Mouse (Mus musculus) heart, embryonic 11.5 days (tissue): Measurements from ENCODE around the gene Jmjd1c. TPM values are rescaled to one million over a fixed set of nuclear protein-coding genes. Genes with fewer than 3 reads are reported as not detected.

Source experiments
- ATAC-seq: fragments of 200-750 bp; cut with Nextera tagmentation; replicated peaks from 2 replicates; pipeline ENCODE4 v1.8.0; 2017; ENCODE audit warnings: moderate library complexity; ENCODE audit not compliant: insufficient number of reproducible peaks, low FRiP score, low TSS enrichment
- H3K27ac ChIP-seq: fragments of 300-500 bp; sonication (generic); 2 replicates; pipeline ENCODE4 v1.5.1; 2014; ENCODE audit warnings: mild to moderate bottlenecking, low read depth, low read length
- H3K27me3 ChIP-seq: fragments of 300-500 bp; sonication (generic); 2 replicates; pipeline ENCODE4 v1.6.1; 2014; ENCODE audit warnings: mild to moderate bottlenecking, low read length, mixed read lengths; ENCODE audit not compliant: control insufficient read depth, insufficient read depth
- H3K36me3 ChIP-seq: fragments of 300-500 bp; sonication (generic); 2 replicates; pipeline ENCODE4 v1.6.1; 2014; ENCODE audit warnings: mild to moderate bottlenecking, low read length, moderate library complexity, mixed read lengths; ENCODE audit not compliant: control insufficient read depth, insufficient read depth
- H3K4me1 ChIP-seq: fragments of 300-500 bp; sonication (generic); 2 replicates; pipeline ENCODE4 v1.6.1; 2014; ENCODE audit warnings: low read length; ENCODE audit not compliant: control insufficient read depth, insufficient read depth
- H3K4me2 ChIP-seq: fragments of 300-500 bp; sonication (generic); 2 replicates; pipeline ENCODE4 v1.6.1; 2014; ENCODE audit warnings: mild to moderate bottlenecking, moderate library complexity
- H3K4me3 ChIP-seq: fragments of 300-500 bp; sonication (generic); 2 replicates; pipeline ENCODE4 v1.5.1; 2014; ENCODE audit warnings: low read depth, low read length
- H3K9ac ChIP-seq: fragments of 300-500 bp; sonication (generic); 2 replicates; pipeline ENCODE4 v1.6.1; 2014; ENCODE audit warnings: mild to moderate bottlenecking, low read depth, low read length, moderate library complexity
- H3K9me3 ChIP-seq: fragments of 300-500 bp; sonication (generic); replicated peaks from 2 replicates; pipeline ENCODE4 v1.6.1; 2016; ENCODE audit warnings: low read length; ENCODE audit not compliant: control insufficient read depth
- WGBS: fragments of 180-500 bp; shearing (Covaris S2); extraction: QIAGEN DNeasy Blood & Tissue Kit; methylation state at CpG from one replicate; pipeline ENCODE4 v1.1.7; 2014; ENCODE audit not compliant: insufficient replicate concordance; 5-methylcytosine and 5-hydroxymethylcytosine counted together
- polyA plus RNA-seq: library from polyadenylated mRNA; unstranded; fragments of >200 nt; fragmentation: Nextera tagmentation; extraction: Ambion mirVana; gene quantifications from 2 replicates; pipeline ENCODE4 v1.2.1, GENCODE M21; 2014

The Jmjd1c gene
- polyA plus RNA-seq, 1 experiment from 2014 or later: 39.5 TPM

DNA sequence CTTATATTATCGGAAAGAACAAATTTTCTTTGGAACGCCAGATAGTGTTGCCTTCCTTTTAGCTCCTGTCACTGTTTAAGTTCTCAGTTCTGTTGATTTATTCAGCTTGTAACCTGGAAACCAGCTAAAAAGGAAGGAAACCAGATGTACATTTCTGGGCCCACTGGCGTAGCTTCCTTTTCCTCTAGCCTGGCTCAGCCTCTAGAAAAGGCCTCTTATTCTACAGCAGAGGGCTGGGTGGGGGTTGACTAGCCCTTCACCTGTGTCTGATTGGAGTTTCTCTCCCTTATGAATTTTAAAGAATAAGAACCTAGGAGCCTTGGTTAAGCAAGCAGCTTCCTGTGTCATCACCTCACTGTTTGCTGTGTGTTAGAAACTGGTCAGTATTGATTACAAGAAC lies 86.7 kb downstream of the Jmjd1c start:
- 62% methylated on average over 3 of the region's 3 CpGs for WGBS
- Histone ChIP-seq H3K36me3 (no peaks in the 10 kb centered on the region), H3K9me3 (no peaks in the 10 kb centered on the region), H3K9ac (no peak overlapping the region), H3K4me2 (no peak overlapping the region), H3K27ac (peak overlapping the region; percentile 1; the same call in 1 of the 2 replicates), H3K4me3 (no peak overlapping the region), H3K27me3 (no peaks in the 10 kb centered on the region), H3K4me1 (0 out of 2 replicates have a peak, but pooled peaks cover 2% of the 10 kb centered on the region)
- ATAC-seq: no peak

DNA sequence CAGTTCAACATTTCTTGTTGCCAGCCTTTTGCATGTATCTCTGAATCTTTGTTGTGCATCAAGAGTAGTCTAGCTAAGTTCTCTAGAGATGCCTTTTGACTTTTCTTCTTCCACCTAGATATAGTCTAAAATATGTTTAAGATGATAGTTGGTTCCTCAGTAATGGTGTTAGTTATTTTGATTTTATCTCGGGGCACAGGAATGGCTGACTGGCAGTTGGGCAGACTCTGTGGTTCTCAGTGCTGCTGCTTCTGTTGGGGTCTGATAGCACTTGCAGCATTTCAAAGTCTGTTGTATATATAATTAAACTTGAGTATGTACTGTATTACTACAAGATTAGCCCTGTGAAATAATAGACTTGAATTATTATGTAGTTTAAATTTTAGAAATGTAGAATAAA lies 87.2 kb downstream of the Jmjd1c start:
- Histone ChIP-seq H3K9me3 (no peaks in the 10 kb centered on the region), H3K4me3 (no peak overlapping the region), H3K27ac (peak overlapping the region; percentile 1; the same call in 1 of the 2 replicates), H3K4me2 (no peak overlapping the region), H3K27me3 (no peaks in the 10 kb centered on the region), H3K9ac (no peak overlapping the region), H3K4me1 (0 out of 2 replicates have a peak, but pooled peaks cover 2% of the 10 kb centered on the region), H3K36me3 (no peaks in the 10 kb centered on the region)
- ATAC-seq: no peak
- WGBS: 61% methylated on average over 1 of the region's 1 CpGs

DNA sequence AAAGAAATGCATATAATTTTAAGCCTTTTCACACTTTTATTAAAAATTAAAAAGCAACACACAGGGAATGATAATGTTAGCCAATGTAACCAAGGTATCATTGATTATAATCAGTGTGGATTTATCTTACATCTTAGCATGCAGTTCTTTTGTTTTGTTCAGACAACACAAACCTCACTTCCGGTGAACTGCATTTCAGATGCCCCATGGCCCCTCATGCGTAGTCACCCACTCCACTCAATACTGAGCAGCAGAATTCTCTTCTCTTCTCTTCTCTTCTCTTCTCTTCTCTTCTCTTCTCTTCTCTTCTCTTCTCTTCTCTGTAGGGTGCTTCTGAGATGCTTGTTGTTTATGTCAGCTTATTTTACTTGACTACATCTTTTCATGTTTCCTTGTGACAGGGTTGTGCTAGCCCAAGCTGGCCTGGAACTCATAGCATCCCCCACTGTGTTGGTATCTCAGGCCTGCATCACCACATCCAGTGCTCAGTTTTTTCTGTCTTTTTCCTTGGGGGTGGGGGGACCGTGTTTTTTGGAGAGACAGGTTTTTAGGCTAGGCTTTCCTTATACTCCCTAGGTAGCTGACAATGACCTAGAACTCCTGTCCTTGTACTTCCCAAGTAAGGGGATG lies 88.6 kb downstream of the Jmjd1c start:
- ATAC-seq: no peak
- H3K36me3 ChIP-seq: no peaks in the 10 kb centered on the region
- no peaks in the 10 kb centered on the region for H3K27me3 ChIP-seq
- H3K9ac ChIP-seq: no peak overlapping the region
- no peak overlapping the region for H3K27ac ChIP-seq
- no peak overlapping the region for H3K4me3 ChIP-seq
- H3K4me2 ChIP-seq: peak overlapping the region; percentile 1; the same call in 1 of the 2 replicates
- H3K9me3 ChIP-seq: no peaks in the 10 kb centered on the region
- WGBS: 57% methylated on average over 3 of the region's 3 CpGs
- H3K4me1 ChIP-seq: peaks cover 6% of the 10 kb centered on the region

DNA sequence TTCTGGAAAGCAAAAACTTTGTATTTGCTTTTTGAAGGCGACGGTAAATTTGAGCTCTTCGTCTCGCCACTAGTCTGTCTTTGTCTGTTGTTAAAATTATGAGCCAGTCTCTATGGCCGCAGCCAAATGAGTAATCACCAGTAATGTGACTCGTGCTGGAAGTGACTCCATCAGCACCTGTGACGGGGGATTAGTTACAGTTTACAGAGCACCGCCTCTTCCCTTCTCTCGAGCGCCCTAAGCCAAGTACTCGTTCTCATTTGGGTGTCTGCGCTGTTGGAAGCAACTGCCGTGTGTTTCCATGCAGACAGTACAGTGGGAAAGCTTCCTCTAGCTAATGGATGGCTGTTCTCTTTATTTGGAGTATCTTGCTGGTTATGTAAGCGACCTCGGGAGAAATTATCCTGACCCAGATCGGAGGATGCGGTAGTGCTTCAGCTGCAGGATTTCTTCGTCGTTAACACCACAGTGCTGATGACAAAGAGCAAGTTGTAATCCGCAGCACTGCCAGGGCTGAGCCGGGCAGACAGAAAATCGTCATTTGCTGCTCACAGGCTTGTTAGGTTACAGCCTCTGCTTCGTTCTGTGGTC lies 89.7 kb downstream of the Jmjd1c start:
- Histone ChIP-seq H3K27ac (peak overlapping the region; percentile 98), H3K36me3 (no peaks in the 10 kb centered on the region), H3K9me3 (no peaks in the 10 kb centered on the region), H3K9ac (peak overlapping the region; percentile 87), H3K4me3 (peak overlapping the region; percentile 57), H3K27me3 (no peaks in the 10 kb centered on the region), H3K4me1 (peaks cover 6% of the 10 kb centered on the region), H3K4me2 (peak overlapping the region; percentile 72)
- WGBS: under 1% methylated on average over 23 of the region's 23 CpGs
- ATAC-seq: peak; percentile 80

DNA sequence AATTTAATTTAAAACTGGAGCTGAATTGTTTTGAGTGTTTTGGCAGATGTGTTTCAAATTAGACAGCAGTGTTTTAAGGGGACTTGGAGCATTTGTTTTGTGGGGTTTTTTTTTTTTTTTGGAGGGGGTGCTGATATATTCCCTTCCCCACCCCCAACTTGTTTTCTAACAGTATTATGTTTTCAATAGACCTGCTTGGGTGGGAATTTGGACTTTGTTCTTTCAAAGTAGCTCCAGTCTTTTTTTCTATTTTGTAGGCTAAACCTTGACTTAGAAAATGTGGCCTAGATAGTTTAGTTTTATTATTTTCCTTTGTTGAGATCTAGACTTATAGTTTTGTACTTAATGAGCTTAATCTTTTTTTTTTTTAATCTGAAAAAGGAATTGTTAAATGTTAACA lies 90.6 kb downstream of the Jmjd1c start:
- Histone ChIP-seq H3K9me3 (no peaks in the 10 kb centered on the region), H3K27me3 (no peaks in the 10 kb centered on the region), H3K27ac (peak overlapping the region; percentile 98), H3K9ac (peak overlapping the region; percentile 76; the same call in 1 of the 2 replicates), H3K4me3 (peak overlapping the region; percentile 57), H3K36me3 (no peaks in the 10 kb centered on the region), H3K4me2 (peak overlapping the region; percentile 72), H3K4me1 (peaks cover 6% of the 10 kb centered on the region)
- ATAC-seq: no peak

DNA sequence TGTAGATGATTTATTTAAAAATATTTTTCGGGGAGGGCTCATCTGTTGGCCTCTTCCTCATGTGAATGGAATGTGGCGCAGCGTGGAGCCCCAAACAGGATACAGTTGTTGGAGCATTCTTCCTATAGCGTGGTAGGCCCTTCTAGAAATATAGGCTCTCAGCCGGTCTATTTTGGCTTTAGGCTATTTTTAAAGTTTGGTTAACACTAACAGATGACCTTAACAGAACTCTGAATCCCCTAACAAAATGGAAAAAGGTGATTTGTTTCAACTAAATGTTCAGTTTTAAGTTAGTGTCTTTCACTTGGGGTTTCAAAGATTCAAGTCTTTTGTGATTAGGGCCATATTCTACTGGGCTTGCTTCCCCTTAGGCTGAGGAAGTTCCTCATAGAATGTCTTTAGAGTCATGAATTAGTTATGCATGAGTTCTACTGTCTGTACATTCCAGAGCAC lies 91.1 kb downstream of the Jmjd1c start:
- peak overlapping the region; percentile 76 for H3K9ac ChIP-seq
- 4% methylated on average over 5 of the region's 5 CpGs for WGBS
- no peaks in the 10 kb centered on the region for H3K36me3 ChIP-seq
- H3K4me3 ChIP-seq: peak overlapping the region; percentile 57
- no peaks in the 10 kb centered on the region for H3K9me3 ChIP-seq
- H3K4me1 ChIP-seq: peaks cover 6% of the 10 kb centered on the region
- no peaks in the 10 kb centered on the region for H3K27me3 ChIP-seq
- no peak for ATAC-seq
- peak overlapping the region; percentile 98 for H3K27ac ChIP-seq
- H3K4me2 ChIP-seq: peak overlapping the region; percentile 72

DNA sequence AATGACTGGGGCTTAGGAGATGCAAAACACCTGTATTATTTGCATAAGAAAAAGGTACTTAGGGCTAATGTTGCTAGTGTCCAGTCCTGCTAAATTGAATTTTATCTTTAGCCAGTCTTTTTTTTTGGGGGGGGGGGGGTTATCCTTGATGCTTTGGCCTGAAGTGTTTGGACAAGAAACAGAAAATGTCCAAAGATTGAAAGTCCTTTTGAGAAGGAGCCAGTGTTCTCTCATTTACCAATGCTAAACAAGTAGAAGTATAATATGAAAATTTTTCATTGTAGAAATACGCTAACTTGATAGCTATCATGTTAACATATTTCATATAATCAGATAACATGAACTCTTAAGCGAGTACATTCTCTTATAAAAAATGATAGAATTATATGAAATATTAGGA lies 92.0 kb downstream of the Jmjd1c start:
- 73% methylated on average over 2 of the region's 2 CpGs for WGBS

DNA sequence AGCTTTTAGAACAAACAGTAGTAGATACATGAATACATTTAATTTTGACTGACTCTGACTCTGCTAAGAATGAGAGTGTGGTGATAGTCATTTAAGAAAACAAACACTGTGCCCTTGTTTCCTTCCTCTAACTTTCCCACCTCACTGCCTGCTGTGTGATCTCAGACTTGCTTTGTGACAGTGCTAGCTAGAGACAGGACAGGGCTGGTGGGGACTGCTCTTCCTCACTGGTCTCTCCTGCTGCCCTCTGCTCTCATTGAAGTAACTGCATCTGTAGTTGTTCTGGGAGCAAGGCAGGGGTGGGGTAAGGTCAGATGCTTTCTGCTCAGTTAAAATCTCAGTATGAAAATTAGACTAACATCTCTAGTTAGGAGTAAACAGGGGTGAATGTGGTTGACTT lies 93.1 kb downstream of the Jmjd1c start:
- Histone ChIP-seq H3K27ac (0 out of 2 replicates have a peak overlapping the region, but pooled peaks have one; percentile 15), H3K9me3 (no peaks in the 10 kb centered on the region), H3K36me3 (no peaks in the 10 kb centered on the region), H3K9ac (no peak overlapping the region), H3K4me2 (peak overlapping the region; percentile 41), H3K4me3 (no peak overlapping the region), H3K27me3 (no peaks in the 10 kb centered on the region), H3K4me1 (peaks cover 8% of the 10 kb centered on the region)
- no peak for ATAC-seq

More for the DNA sequence above, 92.0 kb downstream of the Jmjd1c start:
- H3K27me3 ChIP-seq: no peaks in the 10 kb centered on the region
- H3K4me2 ChIP-seq: peak overlapping the region; percentile 72
- no peaks in the 10 kb centered on the region for H3K9me3 ChIP-seq
- no peak overlapping the region for H3K9ac ChIP-seq
- no peaks in the 10 kb centered on the region for H3K36me3 ChIP-seq
- ATAC-seq: no peak
- peaks cover 6% of the 10 kb centered on the region for H3K4me1 ChIP-seq
- no peak overlapping the region for H3K27ac ChIP-seq
- H3K4me3 ChIP-seq: peak overlapping the region; percentile 57

DNA sequence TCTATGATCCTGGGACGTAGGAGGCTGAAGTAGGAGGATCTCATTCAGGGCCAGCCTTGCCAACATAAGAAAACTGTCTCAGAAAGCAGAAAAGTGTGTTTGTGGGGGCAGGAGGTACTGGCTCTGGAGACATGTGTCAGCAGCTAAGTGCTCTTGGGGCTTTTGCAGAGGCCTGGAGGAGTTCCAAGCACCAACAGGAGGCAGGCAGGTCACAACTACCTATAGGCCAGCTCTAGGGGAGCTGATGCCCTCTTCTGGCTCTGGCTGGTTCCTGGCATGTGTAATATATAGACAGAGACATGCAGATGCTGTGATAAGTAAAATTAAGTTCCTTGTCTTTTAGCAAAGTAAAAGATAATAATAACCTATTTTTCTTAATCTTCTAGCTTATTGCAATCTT lies 94.3 kb downstream of the Jmjd1c start:
- Histone ChIP-seq H3K4me1 (peaks cover 6% of the 10 kb centered on the region), H3K36me3 (no peaks in the 10 kb centered on the region), H3K27me3 (no peaks in the 10 kb centered on the region), H3K4me2 (no peak overlapping the region), H3K9ac (no peak overlapping the region), H3K27ac (no peak overlapping the region), H3K9me3 (no peaks in the 10 kb centered on the region), H3K4me3 (no peak overlapping the region)
- ATAC-seq: no peak
- WGBS: 67% methylated on average over 1 of the region's 1 CpGs
